Mouse (Mus musculus) intestine, embryonic 15.5 days (tissue): ENCODE data around the gene Chrdl2. TPM values are rescaled to one million over a fixed set of nuclear protein-coding genes. Genes with fewer than 3 reads are reported as not detected.
"Not testable (repeated sequence)": the region's sequence is repeated elsewhere in the genome, so short reads cannot be mapped to it uniquely, and the experiment has no call there.

Experiments used
- ATAC-seq: fragments of 200-750 bp; cut with Nextera tagmentation; 2 replicates; pipeline ENCODE4 v1.8.0; 2017; ENCODE audit warnings: moderate TSS enrichment, moderate library complexity
- H3K27ac ChIP-seq: fragments of 300-500 bp; sonication (generic); 2 replicates; pipeline ENCODE4 v1.5.1; 2015; ENCODE audit warnings: mild to moderate bottlenecking, inconsistent platforms
- H3K27me3 ChIP-seq: fragments of 300-500 bp; sonication (generic); replicated peaks from 2 replicates; pipeline ENCODE4 v1.6.1; 2015; ENCODE audit warnings: inconsistent platforms
- H3K36me3 ChIP-seq: fragments of 300-500 bp; sonication (generic); 2 replicates; pipeline ENCODE4 v1.6.1; 2015; ENCODE audit warnings: inconsistent platforms
- H3K4me1 ChIP-seq: fragments of 300-500 bp; sonication (generic); replicated peaks from 2 replicates; pipeline ENCODE4 v1.6.1; 2015; ENCODE audit warnings: inconsistent platforms
- H3K4me2 ChIP-seq: fragments of 300-500 bp; sonication (generic); replicated peaks from 2 replicates; pipeline ENCODE4 v1.6.1; 2015; ENCODE audit warnings: mild to moderate bottlenecking, inconsistent platforms
- H3K4me3 ChIP-seq: fragments of 300-500 bp; sonication (generic); replicated peaks from 2 replicates; pipeline ENCODE4 v1.5.1; 2015; ENCODE audit warnings: inconsistent platforms
- H3K9ac ChIP-seq: fragments of 300-500 bp; sonication (generic); 2 replicates; pipeline ENCODE4 v1.6.1; 2015; ENCODE audit warnings: inconsistent platforms
- H3K9me3 ChIP-seq: fragments of 300-500 bp; sonication (generic); 2 replicates; pipeline ENCODE4 v1.6.1; 2016; ENCODE audit warnings: inconsistent platforms
- WGBS: fragments of 180-500 bp; shearing (Covaris S2); methylation state at CpG from one replicate; pipeline ENCODE4 v1.1.7; 2015; 5-methylcytosine and 5-hydroxymethylcytosine counted together
- polyA plus RNA-seq: library from polyadenylated mRNA; unstranded; fragments of >200 nt; fragmentation: Nextera tagmentation; extraction: Ambion mirVana; gene quantifications from 2 replicates; pipeline ENCODE4 v1.2.1, GENCODE M21; 2015

The Chrdl2 gene
- polyA plus RNA-seq, 1 experiment from 2014 or later: 0.72 TPM

- H3K27ac ChIP-seq, H3K4me2 ChIP-seq, H3K27me3 ChIP-seq, H3K36me3 ChIP-seq, ATAC-seq, H3K9ac ChIP-seq, H3K9me3 ChIP-seq, H3K4me3 ChIP-seq, H3K4me1 ChIP-seq: not testable (repeated sequence)
- WGBS: 83% methylated on average over 2 of the region's 2 CpGs
Observed at GRCm38 (mm10) chr7:100052991-100053390, 47.0 kb downstream of the Chrdl2 start.

GRCm38 (mm10) chr7:100073959-100074358, 68.0 kb downstream of the Chrdl2 start:
- Histone ChIP-seq H3K27ac (no peak overlapping the region), H3K36me3 (no peaks in the 10 kb centered on the region), H3K4me1 (peaks cover 2% of the 10 kb centered on the region; the same call in 1 of the 2 replicates), H3K9me3 (no peaks in the 10 kb centered on the region), H3K4me3 (no peak overlapping the region), H3K9ac (no peak overlapping the region), H3K4me2 (no peak overlapping the region), H3K27me3 (no peaks in the 10 kb centered on the region)
- WGBS: 52% methylated on average over 2 of the region's 2 CpGs
- ATAC-seq: peak; percentile 53

GRCm38 (mm10) chr7:100076296-100076695, 70.3 kb downstream of the Chrdl2 start:
- no peaks in the 10 kb centered on the region for H3K9me3 ChIP-seq
- H3K4me3 ChIP-seq: no peak overlapping the region
- WGBS: 44% methylated on average over 5 of the region's 5 CpGs
- H3K9ac ChIP-seq: no peak overlapping the region
- H3K27ac ChIP-seq: no peak overlapping the region
- no peaks in the 10 kb centered on the region for H3K27me3 ChIP-seq
- no peaks in the 10 kb centered on the region for H3K36me3 ChIP-seq
- H3K4me1 ChIP-seq: peaks cover 5% of the 10 kb centered on the region; the same call in 1 of the 2 replicates
- no peak overlapping the region for H3K4me2 ChIP-seq
- no peak for ATAC-seq

GRCm38 (mm10) chr7:100077071-100077470, 71.1 kb downstream of the Chrdl2 start:
- H3K4me2 ChIP-seq: no peak overlapping the region
- ATAC-seq: no peak
- H3K27ac ChIP-seq: no peak overlapping the region
- no peaks in the 10 kb centered on the region for H3K27me3 ChIP-seq
- H3K9ac ChIP-seq: no peak overlapping the region
- WGBS: 88% methylated on average over 4 of the region's 4 CpGs
- H3K4me3 ChIP-seq: no peak overlapping the region
- peaks cover 5% of the 10 kb centered on the region; the same call in 1 of the 2 replicates for H3K4me1 ChIP-seq
- H3K36me3 ChIP-seq: no peaks in the 10 kb centered on the region
- no peaks in the 10 kb centered on the region for H3K9me3 ChIP-seq

GRCm38 (mm10) chr7:100080087-100080781, 74.3 kb downstream of the Chrdl2 start:
- H3K27ac ChIP-seq: peak overlapping the region; percentile 20; the same call in 1 of the 2 replicates
- peaks cover 5% of the 10 kb centered on the region; the same call in 1 of the 2 replicates for H3K4me1 ChIP-seq
- H3K36me3 ChIP-seq: peaks cover 9% of the 10 kb centered on the region; the same call in 1 of the 2 replicates
- no peak overlapping the region for H3K4me3 ChIP-seq
- ATAC-seq: no peak
- no peaks in the 10 kb centered on the region for H3K9me3 ChIP-seq
- H3K9ac ChIP-seq: no peak overlapping the region
- 59% methylated on average over 12 of the region's 12 CpGs for WGBS
- no peak overlapping the region for H3K4me2 ChIP-seq
- no peaks in the 10 kb centered on the region for H3K27me3 ChIP-seq

GRCm38 (mm10) chr7:100082836-100083235, 76.9 kb downstream of the Chrdl2 start:
- no peaks in the 10 kb centered on the region for H3K27me3 ChIP-seq
- H3K4me2 ChIP-seq: no peak overlapping the region
- H3K4me1 ChIP-seq: 0 out of 2 replicates have a peak, but pooled peaks cover 3% of the 10 kb centered on the region
- H3K36me3 ChIP-seq: peaks cover 24% of the 10 kb centered on the region
- H3K9ac ChIP-seq: no peak overlapping the region
- no peak overlapping the region for H3K4me3 ChIP-seq
- WGBS: 91% methylated on average over 6 of the region's 6 CpGs
- no peak overlapping the region for H3K27ac ChIP-seq
- H3K9me3 ChIP-seq: no peaks in the 10 kb centered on the region
- ATAC-seq: no peak

GRCm38 (mm10) chr7:100083812-100084211, 77.8 kb downstream of the Chrdl2 start:
- H3K27me3 ChIP-seq: no peaks in the 10 kb centered on the region
- no peak overlapping the region for H3K4me3 ChIP-seq
- no peak overlapping the region for H3K9ac ChIP-seq
- no peak overlapping the region for H3K27ac ChIP-seq
- no peak for ATAC-seq
- no peaks in the 10 kb centered on the region for H3K9me3 ChIP-seq
- WGBS: 89% methylated on average over 6 of the region's 6 CpGs
- no peak overlapping the region for H3K4me2 ChIP-seq
- 0 out of 2 replicates have a peak, but pooled peaks cover 3% of the 10 kb centered on the region for H3K4me1 ChIP-seq
- H3K36me3 ChIP-seq: peaks cover 24% of the 10 kb centered on the region

Other genes starting within 250 kb of the Chrdl2 start
- not detected in 2 replicates for gene Olfr521, start 242.7 kb upstream of the Chrdl2 start, polyA plus RNA-seq
- gene Neu3, start 177.8 kb upstream of the Chrdl2 start, polyA plus RNA-seq: 5.2 TPM in 2 replicates
- gene Xrra1, start 147.1 kb upstream of the Chrdl2 start, polyA plus RNA-seq: 0.10 and 0.11 TPM in 2 replicates
- gene Spcs2, start 142.7 kb upstream of the Chrdl2 start, polyA plus RNA-seq: 387 and 427 TPM in 2 replicates
- 3.5 and 3.9 TPM in 2 replicates for gene Rnf169, start 25.7 kb upstream of the Chrdl2 start, polyA plus RNA-seq
- gene Pold3, start 115.4 kb downstream of the Chrdl2 start, polyA plus RNA-seq: 52.6 and 54.7 TPM in 2 replicates
- gene Lipt2, start 153.1 kb downstream of the Chrdl2 start, polyA plus RNA-seq: 21.9 and 23.0 TPM in 2 replicates
- gene Kcne3, start 170.3 kb downstream of the Chrdl2 start, polyA plus RNA-seq: 58.7 and 63.1 TPM in 2 replicates
- gene Pgm2l1, start 221.2 kb downstream of the Chrdl2 start, polyA plus RNA-seq: 2.3 and 2.4 TPM in 2 replicates